Comparison of ENCODE assay signal across 9 mouse cellular contexts in genomic region chr15:86243708-86244107, GRCm38 (mm10). TPM values are rescaled to one million over a fixed set of nuclear protein-coding genes. Genes with fewer than 3 reads are reported as not detected.
DNase-seq lines count a peak whose midpoint lies in the region; ATAC-seq and TF ChIP-seq lines count a peak whose summit lies in the region.
"Had no signal": no experiment of that assay in that cellular context is flagged by ENCODE, and none has a peak within 500 bp of the region (broad histone marks: within the 10 kb centered on the region; RNA-seq: fewer than 3 reads in every experiment).

No protein-coding gene starts in this region.

- H3K4me3 ChIP-seq in lung, postnatal 0 days (ENCODE audit: low read depth, low read length): no peak overlapping the region
- H3K4me3 ChIP-seq in spleen, adult 2 months (ENCODE audit: extremely low read depth, insufficient read depth, insufficient read length): no peak overlapping the region
- H3K4me3 ChIP-seq: liver, embryonic 15.5 days had no signal

- no peak overlapping the region for H3K4me2 ChIP-seq in lung, postnatal 0 days (replicated peaks; ENCODE audit: low read depth, low read length)
- H3K4me2 ChIP-seq: liver, embryonic 15.5 days had no signal

- no peaks in the 10 kb centered on the region for H3K9me3 ChIP-seq in lung, postnatal 0 days (ENCODE audit: low read length)
- H3K9me3 ChIP-seq: liver, embryonic 15.5 days had no signal

- no peak for TF ChIP-seq POLR2A in spleen, adult 2 months (IDR thresholded peaks at IDR 0.05; ENCODE audit: low read depth, low read length)

- TF ChIP-seq EP300 in lung, postnatal 0 days (IDR thresholded peaks at IDR 0.05): no peak

- no peaks in the 10 kb centered on the region for H3K27me3 ChIP-seq in lung, postnatal 0 days (replicated peaks; ENCODE audit: insufficient read depth, low read length)
- no peaks in the 10 kb centered on the region for H3K27me3 ChIP-seq in spleen, adult 2 months (ENCODE audit: control insufficient read depth, insufficient read depth, low read length)
- H3K27me3 ChIP-seq: liver, embryonic 15.5 days had no signal

- ATAC-seq in lung, postnatal 0 days: no peak

- DNase-seq in gastrocnemius, adult 18-20 months (ENCODE audit: low spot score): peak; percentile 59
- DNase-seq in gastrocnemius, postnatal 25 days: no peak
- peak; percentile 64 for DNase-seq in A20 (ENCODE audit: low read depth, low spot score)
- DNase-seq in adrenal gland, postnatal 10 days: peak; percentile 78
- DNase-seq in embryo, embryonic 9.5 days (ENCODE audit: extremely low spot score): peak; percentile 32
- DNase-seq in kidney, postnatal 14 days: peak; percentile 71
- peak; percentile 68 for DNase-seq in lung, postnatal 0 days (ENCODE audit: low spot score)
- DNase-seq in spleen, adult 2 months (ENCODE audit: low read depth in 1 of 2, low spot score in 2 of 2): peak; percentile 25 to 54

- H3K9ac ChIP-seq in lung, postnatal 0 days (replicated peaks; ENCODE audit: low read depth): no peak overlapping the region
- H3K9ac ChIP-seq: liver, embryonic 15.5 days had no signal

- H3K27ac ChIP-seq in lung, postnatal 0 days (ENCODE audit: low read length): no peak overlapping the region
- no peak overlapping the region for H3K27ac ChIP-seq in spleen, adult 2 months (ENCODE audit: insufficient read depth, low read length)
- H3K27ac ChIP-seq: liver, embryonic 15.5 days had no signal

- peaks cover 13% of the 10 kb centered on the region; the same call in 1 of the 2 replicates for H3K36me3 ChIP-seq in lung, postnatal 0 days (ENCODE audit: insufficient read depth, low read length)
- H3K36me3 ChIP-seq in spleen, adult 2 months (ENCODE audit: control insufficient read depth, insufficient read depth, low read length): peaks cover 5% of the 10 kb centered on the region

- TF ChIP-seq CTCF in lung, postnatal 0 days (IDR thresholded peaks at IDR 0.05): peak; percentile 80
- TF ChIP-seq CTCF in spleen, adult 2 months (IDR thresholded peaks at IDR 0.05; ENCODE audit: extremely low read depth, insufficient read depth, insufficient read length, insufficient replicate concordance): peak; percentile 34; the same call in 1 of the 2 replicates

- H3K4me1 ChIP-seq in lung, postnatal 0 days (ENCODE audit: insufficient read depth, low read depth, low read length): no peaks in the 10 kb centered on the region
- H3K4me1 ChIP-seq in spleen, adult 2 months (ENCODE audit: control insufficient read depth, insufficient read depth, insufficient read length): no peaks in the 10 kb centered on the region
- H3K4me1 ChIP-seq: liver, embryonic 15.5 days had no signal

- 26% methylated on average over 8 of the region's 8 CpGs for WGBS in lung, postnatal 0 days
- 48% methylated on average over 8 of the region's 8 CpGs for WGBS in spleen, adult 2 months

RNA-seq across cellular contexts. Expression of gene Tbc1d22a, which starts 29.4 kb away (rescaled TPM):
- total RNA-seq in gastrocnemius, adult 18-20 months (2021): 10 to 100 TPM; 15.6 to 17.1 TPM
- 10 to 100 TPM; 12.0 to 13.2 TPM for total RNA-seq in gastrocnemius, postnatal 25 days (2021)
- 10 to 100 TPM; 26.2 to 31.6 TPM for total RNA-seq in adrenal gland, postnatal 10 days (2021)
- polyA plus RNA-seq in lung, postnatal 0 days (2015; fragmentation: Nextera tagmentation; extraction: Ambion mirVana): 11.8 and 13.1 TPM in 2 replicates
- polyA plus RNA-seq in spleen, adult 2 months (2012; rRNA removed): 28.1 and 32.3 TPM in 2 replicates

RNA-seq across cellular contexts. Expression of gene Cerk, which starts 57.8 kb away (rescaled TPM):
- 1 to 10 TPM; 4.3 to 5.1 TPM for total RNA-seq in gastrocnemius, adult 18-20 months (2021)
- 1 to 10 TPM; 4.6 to 4.9 TPM for total RNA-seq in gastrocnemius, postnatal 25 days (2021)
- total RNA-seq in adrenal gland, postnatal 10 days (2021): 10 to 100 TPM; 21.1 to 26.4 TPM
- polyA plus RNA-seq in lung, postnatal 0 days (2015; fragmentation: Nextera tagmentation; extraction: Ambion mirVana): 16.9 and 20.0 TPM in 2 replicates
- polyA plus RNA-seq in spleen, adult 2 months (2012; rRNA removed): 64.4 and 82.8 TPM in 2 replicates
